8 mouse cellular contexts compared by ENCODE assay signal in the genomic region with DNA sequence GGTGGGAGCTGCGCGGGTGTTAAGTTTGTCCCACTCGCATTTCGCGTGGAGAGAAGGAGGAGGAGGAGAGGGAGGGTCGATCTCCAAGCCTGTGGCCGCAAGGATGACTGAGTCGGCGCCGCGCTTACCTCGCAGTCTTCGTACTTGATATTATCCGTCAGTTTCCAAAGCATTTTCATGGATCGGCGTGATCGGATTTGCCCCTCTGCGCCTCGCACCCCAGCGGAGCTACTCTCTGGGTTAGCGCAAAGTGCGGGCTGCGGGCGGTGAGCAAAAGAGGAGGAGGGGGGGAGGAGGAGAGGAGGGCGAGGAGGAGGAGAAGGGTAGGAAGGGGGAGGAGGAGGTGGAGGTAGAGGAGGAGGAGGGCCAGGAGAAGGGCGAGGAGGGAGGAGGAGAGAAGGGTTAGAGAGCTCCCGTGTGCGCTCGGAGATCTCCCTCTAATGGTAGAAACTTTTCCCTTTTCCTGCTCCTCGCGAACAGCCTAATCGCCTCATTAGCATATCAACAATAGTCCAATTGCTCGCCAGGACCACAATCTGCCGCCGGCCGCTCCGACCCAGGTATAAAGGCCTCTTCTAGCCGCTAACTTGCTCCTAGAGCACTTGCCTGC. TPM values are rescaled to one million over a fixed set of nuclear protein-coding genes. Genes with fewer than 3 reads are reported as not detected.
DNase-seq lines count a peak whose midpoint lies in the region; ATAC-seq lines count a peak whose summit lies in the region.

No protein-coding gene starts in this region.

- no peaks in the 10 kb centered on the region for H3K36me3 ChIP-seq in lung, embryonic 16.5 days (ENCODE audit: control insufficient read depth, insufficient read depth, low read length)
- no peaks in the 10 kb centered on the region for H3K36me3 ChIP-seq in embryonic facial prominence, embryonic 14.5 days (ENCODE audit: control insufficient read depth, insufficient read depth, low read length)
- no peaks in the 10 kb centered on the region for H3K36me3 ChIP-seq in limb, embryonic 11.5 days (ENCODE audit: control insufficient read depth, insufficient read depth, low read length)

- peak overlapping the region; percentile 40 for H3K4me3 ChIP-seq in lung, embryonic 16.5 days (ENCODE audit: low read length)
- H3K4me3 ChIP-seq in embryonic facial prominence, embryonic 14.5 days (ENCODE audit: low read depth, low read length) = peak overlapping the region; percentile 58
- peak overlapping the region; percentile 56 for H3K4me3 ChIP-seq in limb, embryonic 11.5 days (ENCODE audit: low read depth, low read length)

- peak; percentile 26; the same call in 1 of the 2 replicates for ATAC-seq in lung, embryonic 16.5 days (ENCODE audit: low read depth)
- peak; percentile 50 for ATAC-seq in embryonic facial prominence, embryonic 14.5 days (ENCODE audit: low read depth)
- peak; percentile 23; the same call in 1 of the 2 replicates for ATAC-seq in limb, embryonic 11.5 days (ENCODE audit: insufficient number of reproducible peaks, low FRiP score, low TSS enrichment, low read depth)

- peak overlapping the region; percentile 58 for H3K4me2 ChIP-seq in lung, embryonic 16.5 days (ENCODE audit: low read depth, low read length)
- H3K4me2 ChIP-seq in embryonic facial prominence, embryonic 14.5 days (ENCODE audit: low read depth, low read length) = peak overlapping the region; percentile 65
- H3K4me2 ChIP-seq in limb, embryonic 11.5 days (ENCODE audit: low read depth, severe bottlenecking) = peak overlapping the region; percentile 61

- WGBS in lung, embryonic 16.5 days = under 1% methylated on average over 37 of the region's 38 CpGs
- under 1% methylated on average over 31 of the region's 38 CpGs for WGBS in embryonic facial prominence, embryonic 14.5 days
- WGBS in limb, embryonic 11.5 days = under 1% methylated on average over 34 of the region's 38 CpGs

- H3K4me1 ChIP-seq in lung, embryonic 16.5 days (replicated peaks; ENCODE audit: control insufficient read depth, insufficient read depth, low read length) = peaks cover 16% of the 10 kb centered on the region
- 0 out of 2 replicates have a peak, but pooled peaks cover 3% of the 10 kb centered on the region for H3K4me1 ChIP-seq in embryonic facial prominence, embryonic 14.5 days (ENCODE audit: control insufficient read depth, insufficient read depth, low read length)
- H3K4me1 ChIP-seq in limb, embryonic 11.5 days (ENCODE audit: control insufficient read depth, insufficient read depth, low read length) = peaks cover 17% of the 10 kb centered on the region

- no peak for DNase-seq in lung, postnatal 25 days (ENCODE audit: low spot score)
- peak; percentile 87 for DNase-seq in embryonic facial prominence, embryonic 14.5 days (ENCODE audit: low spot score)
- DNase-seq in limb, embryonic 11.5 days (ENCODE audit: low spot score) = peak; percentile 75
- peak; percentile 69 for DNase-seq in retina, embryonic 14.5 days (ENCODE audit: low spot score)
- DNase-seq in layer of hippocampus, adult 18-20 months (ENCODE audit: low spot score in 2 of 2) = no peak
- no peak for DNase-seq in left cerebral cortex, adult 9 months (ENCODE audit: low spot score in 2 of 2)
- no peak for DNase-seq in frontal cortex, postnatal 14 days (ENCODE audit: low spot score in 2 of 2)

- no peak overlapping the region for H3K27ac ChIP-seq in lung, embryonic 16.5 days (ENCODE audit: low read length)
- peak overlapping the region; percentile 90; the same call in 1 of the 2 replicates for H3K27ac ChIP-seq in embryonic facial prominence, embryonic 14.5 days (replicated peaks; ENCODE audit: low read depth, low read length)
- no peak overlapping the region for H3K27ac ChIP-seq in limb, embryonic 11.5 days (replicated peaks; ENCODE audit: low read depth, low read length)

- no peaks in the 10 kb centered on the region for H3K9me3 ChIP-seq in lung, embryonic 16.5 days (ENCODE audit: control insufficient read depth, low read length)
- no peaks in the 10 kb centered on the region for H3K9me3 ChIP-seq in embryonic facial prominence, embryonic 14.5 days (ENCODE audit: control insufficient read depth, low read length)
- H3K9me3 ChIP-seq in limb, embryonic 11.5 days (ENCODE audit: control insufficient read depth, low read length) = no peaks in the 10 kb centered on the region

- H3K27me3 ChIP-seq in lung, embryonic 16.5 days (ENCODE audit: control insufficient read depth, insufficient read depth, low read depth, low read length) = peaks cover 82% of the 10 kb centered on the region
- H3K27me3 ChIP-seq in embryonic facial prominence, embryonic 14.5 days (replicated peaks; ENCODE audit: control insufficient read depth, insufficient read depth, low read length) = peaks cover 75% of the 10 kb centered on the region
- peaks cover 59% of the 10 kb centered on the region for H3K27me3 ChIP-seq in limb, embryonic 11.5 days (ENCODE audit: control insufficient read depth, insufficient read depth, low read length)

- no peak overlapping the region for H3K9ac ChIP-seq in lung, embryonic 16.5 days (ENCODE audit: low read length)
- peak overlapping the region; percentile 90 for H3K9ac ChIP-seq in embryonic facial prominence, embryonic 14.5 days (ENCODE audit: low read depth, low read length)
- H3K9ac ChIP-seq in limb, embryonic 11.5 days (ENCODE audit: low read length) = peak overlapping the region; percentile 60

RNA-seq across cellular contexts. Expression of a gene that starts 4.5 kb away (rescaled TPM):
- 0.10 and 0.34 TPM in 2 replicates for polyA plus RNA-seq in lung, embryonic 16.5 days (2015; fragmentation: Nextera tagmentation; extraction: Ambion mirVana)
- polyA plus RNA-seq in embryonic facial prominence, embryonic 14.5 days (2014; fragmentation: Nextera tagmentation; extraction: Ambion mirVana) = 4.6 and 5.0 TPM in 2 replicates
- 7.2 and 7.3 TPM in 2 replicates for polyA plus RNA-seq in limb, embryonic 11.5 days (2014; fragmentation: Nextera tagmentation; extraction: Ambion mirVana)
- under 1 TPM; 0.27 to 0.30 TPM for total RNA-seq in layer of hippocampus, adult 18-20 months (2021)

Comparison
In these comparisons a context has a peak if more than half of its experiments do, and no peak if none do; other contexts are left out.
1. DNase-seq: peak in embryonic facial prominence, embryonic 14.5 days (single experiment), limb, embryonic 11.5 days (single experiment) and retina, embryonic 14.5 days (single experiment); none in lung, postnatal 25 days (single experiment), layer of hippocampus, adult 18-20 months (0 of 2), left cerebral cortex, adult 9 months (0 of 2) and frontal cortex, postnatal 14 days (0 of 2).
2. Peak in every context shown above with its lines, with median percentiles within 50 percentile points of each other: ATAC-seq, H3K4me2 ChIP-seq and H3K4me3 ChIP-seq.